Mouse (Mus musculus) cerebellum, adult 2 months (tissue): Measurements from ENCODE around the gene Taf8.

Source experiments
- CTCF ChIP-seq: fragments of 200-500 bp; IDR thresholded peaks from 2 replicates; pipeline ENCODE4 v1.5.1; 2011; ENCODE audit warnings: low read depth, mild to moderate bottlenecking, control low read depth, low read length, moderate library complexity, borderline replicate concordance; ENCODE audit not compliant: insufficient read depth
- POLR2A ChIP-seq: fragments of 200-500 bp; IDR thresholded peaks from 2 replicates; pipeline ENCODE4 v1.6.1; 2011; ENCODE audit warnings: low read length, control low read depth, borderline replicate concordance; ENCODE audit not compliant: insufficient read depth

GRCm38 (mm10) chr17:47454675-47455074, 47.4 kb downstream of the Taf8 start:
- TF ChIP-seq POLR2A (no peak), CTCF (no peak)
